Mouse (Mus musculus): ENCODE data around the gene Gm20388.

GRCm38 (mm10) chr8:123661515-123661914 lies 3750.9 kb downstream of the Gm20388 start:
- TF ChIP-seq CTCF (IDR thresholded peaks at IDR 0.05; ENCODE audit: low read depth), result no peak
- no peak for TF ChIP-seq EP300 (optimal IDR thresholded peaks at IDR 0.05)
